Comparison of ENCODE assay signal across 8 mouse cellular contexts in the genomic region with DNA sequence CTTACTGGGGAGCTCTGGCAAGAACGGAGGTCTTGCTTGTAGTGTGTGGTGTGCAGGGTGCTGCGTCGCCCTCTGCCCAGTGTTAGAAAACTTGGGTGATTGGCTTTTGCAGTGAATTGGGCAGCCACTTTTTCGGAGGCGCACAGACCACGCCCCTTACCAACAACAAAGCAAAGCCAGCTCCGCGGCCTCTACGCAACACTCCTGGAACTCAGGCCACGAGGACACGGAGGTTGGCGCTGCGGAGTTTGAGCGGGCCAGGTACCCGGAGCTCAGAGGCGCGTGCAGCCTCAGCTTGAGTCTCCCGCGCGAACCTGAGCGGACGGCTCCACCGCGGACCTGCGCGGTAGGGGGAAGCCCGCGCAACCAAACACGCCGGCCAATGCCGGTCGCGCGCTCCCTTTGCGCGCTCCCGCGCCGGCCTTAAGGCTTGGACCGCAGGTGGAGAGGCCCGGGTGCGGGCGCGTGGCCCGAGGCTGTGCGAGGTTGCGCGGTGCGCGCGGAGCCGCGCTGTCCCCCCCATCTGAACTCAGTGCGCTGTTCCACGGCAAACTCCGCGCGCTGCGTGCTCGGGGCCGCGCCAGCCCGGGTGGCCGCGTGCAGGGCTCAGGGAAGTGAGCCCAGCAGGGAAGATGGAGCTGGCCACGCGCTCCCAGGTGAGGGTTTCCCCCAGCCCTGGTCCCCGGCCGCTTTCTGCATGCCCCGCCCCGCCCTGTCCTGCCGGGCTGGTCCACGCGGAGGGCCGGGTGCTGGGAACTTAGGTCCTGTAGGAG. TPM values are rescaled to one million over a fixed set of nuclear protein-coding genes. Genes with fewer than 3 reads are reported as not detected.
DNase-seq lines count a peak whose midpoint lies in the region; ATAC-seq and TF ChIP-seq lines count a peak whose summit lies in the region.

No protein-coding gene starts in this region.

- 0 out of 2 replicates have a peak, but pooled peaks cover 6% of the 10 kb centered on the region for H3K4me1 ChIP-seq in embryonic facial prominence, embryonic 12.5 days
- H3K4me1 ChIP-seq in heart, embryonic 13.5 days, result peaks cover 8% of the 10 kb centered on the region
- peaks cover 3% of the 10 kb centered on the region; the same call in 1 of the 2 replicates for H3K4me1 ChIP-seq in kidney, postnatal 0 days (replicated peaks; ENCODE audit: insufficient read depth, low read length)
- peaks cover 14% of the 10 kb centered on the region for H3K4me1 ChIP-seq in liver, embryonic 12.5 days

- H3K79me2 ChIP-seq in myocyte (ENCODE audit: control insufficient read depth, insufficient read depth), result no peaks in the 10 kb centered on the region

- no peaks in the 10 kb centered on the region for H3K27me3 ChIP-seq in embryonic facial prominence, embryonic 12.5 days
- no peaks in the 10 kb centered on the region; the same call in 1 of the 2 replicates for H3K27me3 ChIP-seq in heart, embryonic 13.5 days (replicated peaks)
- H3K27me3 ChIP-seq in kidney, postnatal 0 days (ENCODE audit: insufficient read depth, low read length), result no peaks in the 10 kb centered on the region
- 0 out of 2 replicates have a peak, but pooled peaks cover 3% of the 10 kb centered on the region for H3K27me3 ChIP-seq in liver, embryonic 12.5 days (replicated peaks)
- H3K27me3 ChIP-seq in myocyte (ENCODE audit: control insufficient read depth, insufficient read depth, insufficient read length), result no peaks in the 10 kb centered on the region
- H3K27me3 ChIP-seq in splenic B cell, adult 2 months (ENCODE audit: control insufficient read depth, insufficient read depth, low read length, poor library complexity, severe bottlenecking), result no peaks in the 10 kb centered on the region

- H3ac ChIP-seq in myocyte (ENCODE audit: control insufficient read depth, insufficient read length), result peak overlapping the region; percentile 25

- ATAC-seq in embryonic facial prominence, embryonic 12.5 days (ENCODE audit: insufficient number of reproducible peaks, insufficient read depth, low FRiP score, low TSS enrichment), result peak; percentile 94
- peak; percentile 83 for ATAC-seq in heart, embryonic 13.5 days (ENCODE audit: extremely low read depth, insufficient number of reproducible peaks, low FRiP score, low TSS enrichment)
- ATAC-seq in kidney, postnatal 0 days (replicated peaks; ENCODE audit: low FRiP score, low read depth), result peak; percentile 92
- peak; percentile 91 for ATAC-seq in liver, embryonic 12.5 days

- peak overlapping the region; percentile 81 for H3K9ac ChIP-seq in embryonic facial prominence, embryonic 12.5 days
- peak overlapping the region; percentile 92 for H3K9ac ChIP-seq in heart, embryonic 13.5 days
- peak overlapping the region; percentile 87 for H3K9ac ChIP-seq in kidney, postnatal 0 days (ENCODE audit: low read depth, low read length)
- peak overlapping the region; percentile 84 for H3K9ac ChIP-seq in liver, embryonic 12.5 days

- peak; percentile 69 to 73 for DNase-seq in B cell, adult 2 months
- DNase-seq in adrenal gland, postnatal 4 days (ENCODE audit: low spot score in 2 of 2), result peak; percentile 26 to 36
- peak; percentile 61 for DNase-seq in kidney, postnatal 0 days (ENCODE audit: low spot score)
- peak; percentile 62 for DNase-seq in splenic B cell, adult 2 months (ENCODE audit: low read depth, low spot score)

- TF ChIP-seq POLR2A in myocyte (IDR thresholded peaks at IDR 0.05; ENCODE audit: insufficient read length, low read depth), result peak; percentile 41

- H3K9me3 ChIP-seq in embryonic facial prominence, embryonic 12.5 days, result no peaks in the 10 kb centered on the region
- H3K9me3 ChIP-seq in heart, embryonic 13.5 days, result no peaks in the 10 kb centered on the region
- no peaks in the 10 kb centered on the region for H3K9me3 ChIP-seq in kidney, postnatal 0 days (replicated peaks; ENCODE audit: low read length)
- H3K9me3 ChIP-seq in liver, embryonic 12.5 days (replicated peaks), result no peaks in the 10 kb centered on the region

- no peaks in the 10 kb centered on the region for H3K36me3 ChIP-seq in embryonic facial prominence, embryonic 12.5 days
- no peaks in the 10 kb centered on the region for H3K36me3 ChIP-seq in heart, embryonic 13.5 days
- H3K36me3 ChIP-seq in kidney, postnatal 0 days (ENCODE audit: insufficient read depth, low read length), result no peaks in the 10 kb centered on the region
- H3K36me3 ChIP-seq in liver, embryonic 12.5 days, result no peaks in the 10 kb centered on the region
- H3K36me3 ChIP-seq in myocyte (ENCODE audit: control insufficient read depth, insufficient read depth), result no peaks in the 10 kb centered on the region
- H3K36me3 ChIP-seq in splenic B cell, adult 2 months (ENCODE audit: control insufficient read depth, insufficient read depth, low read length, poor library complexity, severe bottlenecking), result no peaks in the 10 kb centered on the region

- TF ChIP-seq CTCF in kidney, postnatal 0 days (IDR thresholded peaks at IDR 0.05; ENCODE audit: low read depth), result no peak

- H3K4me3 ChIP-seq in embryonic facial prominence, embryonic 12.5 days, result peak overlapping the region; percentile 76
- peak overlapping the region; percentile 90 for H3K4me3 ChIP-seq in heart, embryonic 13.5 days
- H3K4me3 ChIP-seq in kidney, postnatal 0 days (replicated peaks; ENCODE audit: low read depth, low read length), result peak overlapping the region; percentile 76
- peak overlapping the region; percentile 76 for H3K4me3 ChIP-seq in liver, embryonic 12.5 days
- H3K4me3 ChIP-seq in myocyte, result peak overlapping the region; percentile 33

- peak overlapping the region; percentile 90 for H3K27ac ChIP-seq in embryonic facial prominence, embryonic 12.5 days
- H3K27ac ChIP-seq in heart, embryonic 13.5 days (replicated peaks), result peak overlapping the region; percentile 65
- H3K27ac ChIP-seq in kidney, postnatal 0 days, result peak overlapping the region; percentile 64
- H3K27ac ChIP-seq in liver, embryonic 12.5 days, result peak overlapping the region; percentile 72

- WGBS in embryonic facial prominence, embryonic 12.5 days, result under 1% methylated on average over 75 of the region's 75 CpGs
- under 1% methylated on average over 69 of the region's 75 CpGs for WGBS in heart, embryonic 13.5 days
- under 1% methylated on average over 74 of the region's 75 CpGs for WGBS in kidney, postnatal 0 days
- under 1% methylated on average over 75 of the region's 75 CpGs for WGBS in liver, embryonic 12.5 days (ENCODE audit: insufficient replicate concordance)

- peak overlapping the region; percentile 75 for H3K4me2 ChIP-seq in embryonic facial prominence, embryonic 12.5 days (replicated peaks)
- H3K4me2 ChIP-seq in heart, embryonic 13.5 days, result peak overlapping the region; percentile 95
- H3K4me2 ChIP-seq in kidney, postnatal 0 days (ENCODE audit: low read length), result peak overlapping the region; percentile 96
- peak overlapping the region; percentile 95 for H3K4me2 ChIP-seq in liver, embryonic 12.5 days
- H3K4me2 ChIP-seq in myocyte (ENCODE audit: low read depth), result peak overlapping the region; percentile 84

TF ChIP-seq in myocyte, 11 proteins besides CTCF, POLR2A, EP300 and RAD21:
- TF ChIP-seq MAX (IDR thresholded peaks at IDR 0.05; ENCODE audit: low read depth) (peak; percentile 6), SRF (IDR thresholded peaks at IDR 0.05; ENCODE audit: control insufficient read depth, insufficient read length, low read depth) (no peak), CEBPB (IDR thresholded peaks at IDR 0.05; ENCODE audit: insufficient read depth, poor library complexity, severe bottlenecking) (no peak), E2F4 (IDR thresholded peaks at IDR 0.05; ENCODE audit: insufficient read depth) (peak; percentile 78), USF1 (IDR thresholded peaks at IDR 0.05; ENCODE audit: low read depth) (no peak)
TF ChIP-seq in myocyte: peak in this region for 2.

RNA-seq across cellular contexts. Expression of a gene that starts 39.4 kb away (rescaled TPM):
- 10 to 100 TPM; 20.2 to 21.8 TPM for total RNA-seq in adrenal gland, postnatal 4 days (2021)
- 34.1 and 34.6 TPM in 2 replicates for polyA plus RNA-seq in embryonic facial prominence, embryonic 12.5 days (2016; fragmentation: Nextera tagmentation; extraction: Ambion mirVana)
- 15.4 and 16.3 TPM in 2 replicates for polyA plus RNA-seq in heart, embryonic 13.5 days (2015; fragmentation: Nextera tagmentation; extraction: Ambion mirVana)
- polyA plus RNA-seq in kidney, postnatal 0 days (2015; fragmentation: Nextera tagmentation; extraction: Ambion mirVana), result 34.8 and 41.4 TPM in 2 replicates
- 34.8 and 35.2 TPM in 2 replicates for polyA plus RNA-seq in liver, embryonic 12.5 days (2016; fragmentation: Nextera tagmentation; extraction: Ambion mirVana)
- polyA plus RNA-seq in myocyte (2012; fragmentation: generic; extraction: Trizol), result 8.3 TPM

Comparison
In these comparisons a context has a peak if more than half of its experiments do, and no peak if none do; other contexts are left out.
1. Peak in every context shown above with its lines: DNase-seq, ATAC-seq, H3K4me3 ChIP-seq and H3K27ac ChIP-seq.
2. H3K4me3 ChIP-seq: peak in every context shown above with its lines; median percentile 90 in heart, embryonic 13.5 days; 76 in embryonic facial prominence, embryonic 12.5 days; 76 in kidney, postnatal 0 days; 76 in liver, embryonic 12.5 days; 33 in myocyte.